Mouse (Mus musculus): ENCODE data around the gene Gm20388.

Gm20388 gene

GRCm38 (mm10) chr8:120213939-120214338, 303.3 kb downstream of the Gm20388 start:
- peak; percentile 95 for DNase-seq

GRCm38 (mm10) chr8:120215416-120216141, 304.9 kb downstream of the Gm20388 start:
- no peak for DNase-seq

- no peak for DNase-seq
Measured at GRCm38 (mm10) chr8:120216855-120217830, 306.5 kb downstream of the Gm20388 start.

GRCm38 (mm10) chr8:120222548-120222947, 311.9 kb downstream of the Gm20388 start:
- DNase-seq = no peak

GRCm38 (mm10) chr8:120224521-120225420, 314.1 kb downstream of the Gm20388 start:
- DNase-seq = no peak

- DNase-seq = no peak
Measured at GRCm38 (mm10) chr8:120225421-120226151, 314.9 kb downstream of the Gm20388 start.

GRCm38 (mm10) chr8:120226700-120227577, 316.3 kb downstream of the Gm20388 start:
- DNase-seq = no peak

- no peak for DNase-seq
Measured at GRCm38 (mm10) chr8:120227578-120227876, 316.9 kb downstream of the Gm20388 start.

- peak; percentile 73 for DNase-seq
Measured at GRCm38 (mm10) chr8:120227891-120228591, 317.4 kb downstream of the Gm20388 start, which contains the start of gene Gse1. Gse1 (plus strand) TSS chr8:120228456.

GRCm38 (mm10) chr8:120228781-120229573, 318.3 kb downstream of the Gm20388 start:
- DNase-seq = no peak

- no peak for DNase-seq
Measured at GRCm38 (mm10) chr8:120229574-120229916, 318.9 kb downstream of the Gm20388 start.

GRCm38 (mm10) chr8:120230081-120230480, 319.4 kb downstream of the Gm20388 start:
- no peak for DNase-seq

- no peak for DNase-seq
Measured at GRCm38 (mm10) chr8:120230715-120231614, 320.3 kb downstream of the Gm20388 start.

GRCm38 (mm10) chr8:120231870-120232269, 321.2 kb downstream of the Gm20388 start:
- no peak for DNase-seq

- DNase-seq = no peak
Measured at GRCm38 (mm10) chr8:120232398-120232797, 321.8 kb downstream of the Gm20388 start.

GRCm38 (mm10) chr8:120232913-120233312, 322.3 kb downstream of the Gm20388 start:
- no peak for DNase-seq

GRCm38 (mm10) chr8:120234457-120234856, 323.8 kb downstream of the Gm20388 start:
- DNase-seq = no peak

GRCm38 (mm10) chr8:120234866-120235265, 324.2 kb downstream of the Gm20388 start:
- no peak for DNase-seq

GRCm38 (mm10) chr8:120243222-120243621, 332.6 kb downstream of the Gm20388 start:
- no peak for DNase-seq
